Mouse (Mus musculus) lung, postnatal 4 days (tissue): ENCODE results near the gene Nog.

ENCODE experiments used
- DNase-seq, 2 experiments: peaks; one replicate each; pipeline ENCODE4 v3.0.0; 2021

Gene Nog

DNA sequence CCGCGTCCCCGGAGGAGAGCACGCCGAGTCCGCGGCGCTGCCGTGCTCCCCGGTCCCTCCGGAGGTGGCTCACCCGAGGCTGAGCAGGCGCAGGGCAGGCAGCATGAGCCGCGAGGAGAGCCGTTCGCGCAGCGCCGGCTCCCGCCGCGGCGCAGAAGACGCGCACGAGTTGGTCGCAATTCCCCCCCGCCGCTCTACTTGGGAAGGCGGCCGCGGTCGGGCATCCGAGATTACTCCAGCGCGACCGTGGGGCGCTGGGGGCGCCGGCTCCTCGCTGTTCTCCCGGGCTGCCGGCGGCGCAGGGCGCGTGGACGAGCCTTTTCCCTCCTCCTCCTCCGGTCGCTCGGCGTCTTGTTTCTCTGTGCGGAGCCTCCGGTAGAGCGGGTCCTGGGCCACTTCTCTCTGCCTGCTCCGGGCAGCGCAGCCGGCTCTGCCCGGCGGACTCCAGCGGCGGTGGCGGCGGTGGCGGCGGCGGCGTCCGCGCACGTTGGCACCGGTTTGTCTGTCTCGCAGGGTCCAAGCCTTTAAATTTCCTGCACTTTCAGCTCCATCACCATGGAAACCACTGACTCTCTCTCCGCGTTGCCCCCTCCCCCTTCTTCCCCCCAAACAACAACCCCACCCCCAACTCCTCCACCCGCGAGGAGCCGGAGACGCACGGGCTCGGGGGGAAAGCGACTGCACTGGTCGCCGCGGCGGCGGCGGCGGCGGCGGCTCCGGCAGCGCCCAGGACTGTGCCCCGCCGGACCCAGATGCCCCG, at the start of gene Nog:
TSS of gene Nog (minus strand) at position 277 of the 760 bp plus-strand sequence.
- DNase-seq, result peak; percentile 52 to 65

DNA sequence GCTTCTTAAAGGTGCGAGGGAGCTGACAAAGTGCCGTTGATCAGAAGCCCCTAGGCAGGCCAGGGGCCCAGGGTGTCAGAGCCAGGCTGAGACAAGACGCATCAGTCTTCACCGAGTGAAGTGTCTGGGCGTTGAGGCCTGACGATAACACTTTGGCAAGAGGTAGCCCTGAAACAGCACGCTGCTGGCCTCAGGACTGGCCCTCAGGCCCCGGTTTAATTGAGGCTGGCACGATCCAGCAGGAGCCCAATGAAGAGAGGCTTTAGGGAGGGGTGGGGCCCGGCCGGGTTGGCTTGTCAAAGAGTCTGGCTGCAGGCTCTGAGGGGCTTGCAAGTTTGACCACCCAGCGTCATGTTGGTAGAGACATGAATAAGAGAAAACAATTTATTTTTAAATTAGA, 38.1 kb upstream of the Nog start:
- no peak for DNase-seq

DNA sequence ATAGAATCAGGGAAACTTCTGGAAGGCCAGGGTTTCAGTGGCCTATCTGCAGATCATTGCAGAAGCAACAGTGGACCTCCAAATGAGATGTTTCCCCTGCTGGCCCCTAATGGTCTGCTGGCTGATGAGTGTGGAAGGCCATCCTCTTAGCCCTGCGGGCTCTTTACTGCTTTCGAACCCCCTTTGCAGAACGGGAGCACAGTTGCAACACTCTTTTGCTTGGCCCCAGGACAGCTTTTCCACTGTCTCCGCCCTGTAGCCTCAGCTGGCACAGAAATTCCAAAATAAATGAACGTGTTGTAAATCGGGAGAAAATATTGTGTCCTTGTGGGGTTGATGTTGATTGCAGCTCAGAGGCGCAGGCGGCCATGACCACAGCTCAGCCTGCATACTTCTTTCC, 37.7 kb upstream of the Nog start:
- DNase-seq, result peak in 1 of 2 experiments; percentile 42

DNA sequence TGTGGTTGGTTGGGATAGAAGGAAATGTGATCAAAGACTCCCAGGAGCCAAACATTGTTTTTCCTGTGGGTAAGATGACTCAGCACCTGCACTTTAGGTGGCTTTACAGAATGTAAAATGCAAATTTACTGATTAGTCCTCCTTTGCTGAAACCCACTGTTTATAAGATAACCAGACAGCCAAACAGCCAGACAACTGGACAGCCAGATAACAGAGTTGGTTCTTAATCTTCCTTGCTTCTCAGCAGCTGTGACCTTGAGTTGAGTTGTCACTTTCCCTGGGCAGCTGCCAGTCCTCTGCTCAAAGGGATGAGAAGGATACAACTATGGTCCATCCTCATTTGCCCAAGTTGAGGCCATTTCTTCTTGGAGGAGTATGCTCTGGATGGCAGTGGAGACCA, 35.8 kb upstream of the Nog start:
- DNase-seq, result no peak

DNA sequence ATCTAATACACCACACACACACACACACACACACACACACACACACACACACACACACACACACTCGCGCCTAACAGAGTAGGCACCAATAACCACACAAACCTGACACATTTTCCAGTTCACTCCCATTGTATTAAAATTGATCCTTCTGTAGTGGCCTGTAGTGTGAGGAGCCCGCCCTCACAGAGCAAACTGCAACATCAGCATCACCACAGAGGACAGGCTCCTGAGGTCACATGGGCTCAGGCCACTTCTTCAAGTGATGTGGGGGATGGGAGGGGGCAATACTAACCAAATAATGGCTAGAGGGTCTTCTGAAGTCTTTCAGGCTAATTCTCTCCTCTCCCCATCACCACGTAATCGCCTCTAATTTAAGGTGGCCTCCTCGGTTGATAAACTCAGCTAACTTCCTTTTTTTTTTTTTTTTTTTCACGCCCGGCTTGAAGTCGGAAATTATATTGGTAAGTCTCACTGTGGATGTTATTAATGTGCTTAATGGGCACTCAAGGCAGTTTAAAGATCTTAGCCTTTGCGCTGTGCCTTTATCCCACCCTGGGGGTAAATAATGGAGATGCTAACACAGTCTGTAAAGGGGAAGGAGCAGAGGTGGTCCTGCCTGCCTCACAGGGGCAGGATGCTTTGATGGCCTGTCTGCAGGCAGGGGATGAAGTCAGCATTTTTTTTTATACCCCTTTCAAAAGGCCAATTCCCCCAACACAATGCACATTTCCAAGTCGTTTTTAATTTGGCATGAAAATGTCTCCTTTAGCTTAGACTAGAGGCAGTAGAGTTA, 25.2 kb upstream of the Nog start:
- no peak for DNase-seq

DNA sequence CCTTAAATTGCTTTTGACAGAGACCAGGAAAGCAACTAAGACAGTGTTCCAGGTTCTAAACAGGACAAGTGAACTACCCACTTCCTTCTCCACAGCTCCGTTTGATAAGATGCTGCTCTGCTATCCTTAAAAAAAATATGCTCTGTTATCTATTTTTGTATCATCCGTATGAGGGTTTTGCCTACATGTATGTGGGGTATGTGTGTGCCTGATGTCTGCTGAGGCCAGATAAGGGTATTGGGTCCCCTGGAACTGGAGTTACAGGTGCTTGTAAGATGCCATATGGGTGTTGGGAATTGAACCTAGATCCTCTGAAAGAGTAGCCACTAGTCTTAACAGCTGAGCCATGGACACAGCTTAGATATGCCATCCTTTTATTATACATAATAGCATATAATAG, 19.6 kb upstream of the Nog start:
- no peak for DNase-seq

DNA sequence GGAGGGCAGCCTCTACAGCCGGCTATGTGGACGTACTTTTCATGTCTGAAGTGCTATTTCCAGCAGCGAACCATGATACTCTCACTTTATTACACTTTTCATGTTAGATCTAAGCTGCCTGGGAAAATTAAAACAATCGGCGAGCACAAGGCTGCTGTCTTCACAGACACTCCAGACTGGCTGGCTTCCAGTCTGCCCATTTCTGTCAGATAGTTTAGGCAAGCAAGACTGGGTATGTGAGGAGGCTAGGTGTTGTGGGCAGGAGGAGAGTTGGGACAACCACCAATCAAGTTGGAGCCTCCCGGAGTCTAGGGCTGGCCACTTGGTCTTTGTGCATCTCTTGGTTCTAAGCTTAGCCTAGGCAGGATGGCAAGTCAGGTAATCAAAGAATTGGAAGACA, 17.5 kb upstream of the Nog start:
- no peak for DNase-seq

DNA sequence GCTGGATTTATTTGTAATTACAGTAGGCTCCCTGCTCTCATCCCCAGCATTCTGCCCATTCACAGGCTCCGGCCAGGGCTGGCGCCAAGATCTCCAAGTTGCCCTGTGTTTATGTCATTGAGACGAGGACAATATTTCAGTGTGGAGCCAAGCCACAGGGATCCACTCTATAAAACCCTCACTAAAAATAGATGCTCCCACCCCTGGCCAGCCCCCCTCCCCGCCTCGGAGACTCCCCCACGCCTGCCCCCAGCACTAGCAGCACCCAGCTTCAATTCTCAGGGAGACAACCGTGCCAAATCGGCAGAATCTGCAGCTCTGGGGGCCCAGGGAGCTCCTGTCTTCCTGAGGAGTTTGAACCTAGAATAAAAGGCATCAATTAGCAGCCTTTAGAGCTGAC, 16.2 kb upstream of the Nog start:
- DNase-seq, result peak in 1 of 2 experiments; percentile 36

DNA sequence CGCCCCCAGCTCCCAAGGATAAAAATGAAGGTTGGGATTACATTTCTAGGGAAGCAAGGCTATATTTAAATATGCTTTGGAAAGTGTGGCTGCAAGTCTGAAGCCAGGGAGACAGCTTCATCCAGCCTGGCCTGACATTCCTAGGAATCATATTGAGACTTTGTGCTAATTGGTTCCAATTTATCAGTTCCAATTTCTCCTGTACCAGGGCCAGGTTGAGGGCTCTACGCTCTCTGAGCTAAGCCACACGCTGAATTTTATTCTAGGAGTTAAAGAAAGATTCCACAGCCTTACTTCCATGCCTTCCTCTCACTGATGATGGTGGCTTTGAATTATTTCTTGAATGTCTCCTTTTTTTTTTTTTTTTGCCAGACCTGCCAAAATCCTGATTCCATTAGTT, 15.6 kb upstream of the Nog start:
- no peak for DNase-seq

DNA sequence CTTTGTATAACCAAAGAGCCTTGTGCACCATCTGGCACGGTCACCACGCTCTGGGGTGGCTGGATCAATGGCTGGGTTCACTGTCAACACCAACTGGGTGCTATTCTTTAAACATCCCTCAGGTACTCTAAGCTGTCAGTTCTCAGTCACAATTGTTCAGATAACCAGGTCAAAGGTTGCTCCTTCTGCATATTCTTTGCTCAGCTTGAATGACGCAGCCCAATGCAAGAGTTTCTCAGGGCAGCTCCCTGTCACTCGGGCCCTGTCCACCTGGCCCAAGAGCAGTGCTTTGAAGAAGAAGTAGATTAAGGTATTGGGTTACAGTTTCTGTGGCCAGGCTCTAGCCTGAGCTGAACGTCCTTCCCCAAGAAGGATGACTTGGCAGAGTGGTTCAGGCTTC, 12.2 kb upstream of the Nog start:
- DNase-seq, result no peak

DNA sequence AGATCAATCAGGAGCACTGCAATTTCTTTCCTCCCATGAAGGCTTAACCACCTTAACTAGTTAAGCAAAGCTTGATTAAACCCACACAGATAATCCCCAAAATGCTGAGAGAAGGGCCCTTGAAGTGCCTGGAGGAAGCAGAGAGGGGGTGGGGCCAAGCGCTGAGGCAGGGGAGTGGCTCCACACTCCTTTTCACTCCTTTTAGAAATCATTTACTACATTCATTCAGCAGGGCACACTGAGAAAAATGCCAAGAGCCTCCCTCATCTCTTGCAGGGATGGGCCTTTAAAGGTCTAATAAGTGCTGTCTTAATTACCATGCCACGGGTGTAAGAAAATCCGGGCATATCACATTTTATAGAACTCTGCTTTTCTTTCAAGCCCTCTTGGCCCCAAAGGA, 10.2 kb upstream of the Nog start:
- peak in 1 of 2 experiments; percentile 25 for DNase-seq

DNA sequence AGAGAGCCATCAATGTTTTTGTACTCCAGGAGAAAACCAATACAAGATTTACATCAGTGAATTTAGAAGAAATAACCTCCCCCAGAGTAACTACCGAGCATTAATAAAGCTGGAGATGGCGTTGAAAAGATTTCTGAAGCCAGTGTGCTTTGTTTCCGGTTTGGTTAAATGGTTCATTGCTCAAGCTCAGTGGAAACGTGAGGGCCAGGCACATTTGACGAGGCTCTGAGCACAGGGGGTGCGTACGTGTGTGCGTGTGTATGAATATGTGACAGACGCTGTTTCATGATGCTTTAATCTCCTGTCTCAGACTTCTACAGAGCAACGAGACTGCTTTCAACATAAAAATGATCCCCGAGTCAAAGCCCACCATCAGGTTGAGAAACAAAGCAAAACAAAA, 8.1 kb upstream of the Nog start:
- no peak for DNase-seq

DNA sequence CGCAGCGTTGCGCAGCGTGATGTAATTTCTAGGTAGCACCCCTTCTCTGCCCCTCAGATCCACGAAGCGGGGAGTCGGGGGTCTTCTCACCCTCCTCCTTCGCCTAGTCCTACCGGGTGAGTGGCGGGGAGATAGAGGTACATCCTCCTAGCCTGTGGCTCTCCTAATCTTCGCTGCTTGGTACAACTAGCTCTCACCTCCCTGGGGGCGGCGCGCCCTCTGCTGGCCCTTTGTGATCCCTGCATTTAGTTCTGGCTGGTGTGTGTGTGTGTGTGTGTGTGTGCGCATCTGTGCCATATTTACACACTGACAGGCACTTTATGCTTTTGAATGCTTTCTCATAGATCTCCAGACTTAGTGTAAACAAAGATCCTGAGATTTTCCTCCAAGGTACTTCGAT, 1.3 kb upstream of the Nog start:
- peak; percentile 87 to 88 for DNase-seq

DNA sequence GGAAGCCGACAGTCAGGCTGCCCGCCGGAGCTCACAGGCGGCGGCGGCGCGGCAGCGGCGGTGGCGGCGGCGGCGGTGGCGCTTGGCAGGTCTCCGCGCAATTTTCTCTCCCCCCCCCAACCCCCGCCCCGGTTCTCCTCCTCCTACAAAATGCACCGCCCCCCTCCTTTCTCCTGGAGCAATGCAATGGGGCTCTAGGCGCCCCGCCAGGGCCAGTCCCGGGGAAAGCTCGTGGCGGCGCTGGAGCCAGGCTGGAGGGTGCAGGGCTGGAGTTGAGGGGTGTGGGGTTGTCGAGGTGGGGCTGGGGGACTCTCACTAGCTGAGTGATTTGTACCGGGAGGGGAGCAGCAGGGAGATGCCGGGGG, 666 bp upstream of the Nog start:
- DNase-seq, result peak; percentile 67 to 79

DNA sequence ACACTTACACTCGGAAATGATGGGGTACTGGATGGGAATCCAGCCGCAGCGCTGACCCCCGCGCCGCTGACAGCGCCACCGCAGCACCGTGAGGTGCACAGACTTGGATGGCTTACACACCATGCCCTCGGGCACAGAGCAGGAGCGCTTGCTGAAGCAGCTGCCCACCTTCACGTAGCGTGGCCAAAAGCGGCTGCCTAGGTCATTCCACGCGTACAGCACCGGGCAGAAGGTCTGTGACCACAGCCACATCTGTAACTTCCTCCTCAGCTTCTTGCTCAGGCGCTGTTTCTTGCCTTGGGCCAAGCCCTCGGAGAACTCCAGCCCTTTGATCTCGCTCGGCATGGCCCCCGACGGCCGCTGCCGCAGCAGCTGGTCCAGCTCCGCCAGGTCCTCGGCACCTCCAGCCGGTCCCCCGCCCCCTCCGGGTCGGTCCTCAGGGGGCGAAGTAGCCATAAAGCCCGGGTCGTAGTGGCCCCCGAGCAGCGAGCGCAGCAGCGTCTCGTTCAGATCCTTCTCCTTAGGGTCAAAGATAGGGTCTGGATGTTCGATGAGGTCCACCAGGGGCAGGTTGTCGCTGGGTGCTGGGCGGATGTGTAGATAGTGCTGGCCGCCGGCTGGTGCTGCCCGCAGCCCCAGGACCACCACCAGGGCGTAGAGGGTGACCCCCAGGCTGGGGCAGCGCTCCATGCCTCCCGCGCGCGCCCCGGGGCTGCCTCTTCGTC, 639 bp downstream of the Nog start:
- peak; percentile 19 to 43 for DNase-seq

DNA sequence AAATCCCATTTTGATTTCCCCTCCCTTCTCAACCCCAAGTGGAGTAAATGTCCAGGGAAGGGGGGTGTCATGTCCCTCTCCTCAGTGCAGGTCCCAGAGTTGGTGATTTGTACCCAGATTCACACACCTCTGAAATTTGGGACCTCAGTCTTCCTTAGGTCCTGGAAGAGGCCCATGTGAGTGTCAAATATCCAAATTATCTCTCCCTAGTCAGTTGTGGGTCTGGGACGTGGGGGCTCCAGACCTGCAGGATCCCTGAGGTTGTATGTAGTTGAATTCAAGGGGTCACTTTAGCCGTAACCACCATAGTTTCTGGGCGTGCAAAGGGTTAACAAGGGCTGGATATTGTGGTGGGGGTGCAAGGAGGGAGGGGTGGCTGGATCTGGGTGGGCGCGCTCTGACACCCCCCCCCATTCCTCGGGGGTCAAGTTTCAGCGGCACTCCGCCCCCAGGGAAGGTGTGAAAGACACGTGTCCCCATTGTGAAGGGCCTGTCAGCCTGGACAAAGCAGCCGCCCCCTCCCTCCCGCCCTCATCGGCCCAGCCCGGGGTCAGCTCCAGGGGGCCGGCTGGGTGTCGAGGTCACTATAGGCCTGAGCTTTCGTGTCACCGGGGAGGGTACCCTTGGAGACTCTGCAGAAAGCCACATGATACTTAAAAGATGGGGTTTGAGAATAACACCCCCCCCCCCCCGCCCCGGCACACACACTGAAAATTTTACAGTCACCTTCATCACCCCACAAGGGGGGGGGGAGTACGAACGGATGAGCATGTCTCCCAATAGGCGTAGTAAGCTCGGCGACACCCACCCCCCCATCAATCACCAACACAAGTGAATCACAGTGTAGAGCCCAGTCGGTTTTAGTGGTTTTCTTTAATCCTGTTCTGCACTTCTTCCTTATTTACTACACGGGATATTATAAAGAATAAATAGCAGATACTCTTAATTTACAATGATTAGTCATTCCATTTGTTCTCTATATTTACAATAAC, 2.1 kb downstream of the Nog start:
- DNase-seq, result no peak

DNA sequence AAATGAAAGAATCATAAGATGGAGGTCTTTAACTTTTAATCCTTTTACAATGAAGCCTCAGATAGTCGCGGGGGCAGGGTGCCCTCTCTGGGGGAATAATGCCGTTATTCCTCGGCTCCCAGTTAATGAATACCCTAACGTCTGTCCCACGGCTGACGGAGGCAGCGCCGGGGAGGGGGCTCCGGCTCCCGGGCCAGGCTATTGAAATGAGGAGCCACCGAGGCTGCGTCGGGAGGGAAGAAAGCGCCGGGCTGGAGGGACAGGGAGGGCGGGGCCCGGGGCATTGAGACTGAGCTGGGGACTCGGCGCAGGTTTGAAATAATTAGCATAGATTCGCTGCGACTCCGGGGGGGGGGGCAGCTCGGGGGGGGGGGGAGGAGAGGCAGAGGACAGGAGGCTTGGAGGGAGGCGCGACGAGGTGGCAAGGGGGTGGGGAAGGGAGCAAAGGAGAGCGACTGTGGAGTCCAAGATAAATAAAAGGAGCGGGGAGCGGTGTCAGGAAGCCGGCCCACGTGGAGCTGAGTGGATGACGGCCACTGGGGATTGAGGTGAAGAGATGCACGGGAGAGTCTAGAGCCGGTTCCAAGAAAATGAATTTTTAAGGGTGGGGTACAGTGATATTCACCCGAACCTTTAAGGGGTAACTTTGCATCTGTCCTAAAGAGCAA, 2.9 kb downstream of the Nog start:
- DNase-seq, result peak; percentile 33 to 42

DNA sequence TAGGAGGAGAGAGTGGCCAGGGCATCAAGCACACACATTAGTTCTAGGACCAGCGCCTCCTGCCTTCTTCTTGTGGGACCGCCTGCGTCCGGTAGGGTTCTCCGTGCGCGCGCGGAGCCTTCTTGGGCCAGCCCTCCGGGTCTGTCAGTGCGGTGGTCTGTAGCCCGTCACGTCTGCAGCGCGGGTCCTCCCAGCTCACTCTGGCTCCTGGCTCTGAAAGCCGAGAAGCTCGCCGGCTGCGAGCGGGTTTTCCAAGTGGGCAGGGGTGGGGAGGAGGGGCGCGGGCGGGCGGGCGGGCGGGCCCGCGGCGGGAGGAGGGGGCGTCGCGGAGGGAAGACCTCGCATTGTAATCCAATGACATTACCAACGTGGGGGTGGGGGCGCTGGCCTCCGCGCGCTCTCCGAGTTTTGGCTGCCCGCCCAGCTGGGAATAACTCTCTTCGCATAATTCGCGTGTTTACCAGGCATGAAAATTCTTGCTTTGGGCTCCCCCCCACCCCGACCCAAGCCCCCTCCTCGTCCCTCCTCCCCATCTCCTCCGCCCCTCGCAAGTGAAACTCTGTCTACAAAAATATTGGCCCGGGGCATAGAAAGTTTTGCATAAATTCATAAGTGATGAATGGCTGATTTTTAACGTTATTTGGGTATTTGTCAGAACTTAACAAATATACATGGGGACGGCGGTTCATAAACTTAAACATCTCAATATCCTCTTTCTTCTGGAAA, 3.7 kb downstream of the Nog start:
- peak; percentile 64 to 76 for DNase-seq

DNA sequence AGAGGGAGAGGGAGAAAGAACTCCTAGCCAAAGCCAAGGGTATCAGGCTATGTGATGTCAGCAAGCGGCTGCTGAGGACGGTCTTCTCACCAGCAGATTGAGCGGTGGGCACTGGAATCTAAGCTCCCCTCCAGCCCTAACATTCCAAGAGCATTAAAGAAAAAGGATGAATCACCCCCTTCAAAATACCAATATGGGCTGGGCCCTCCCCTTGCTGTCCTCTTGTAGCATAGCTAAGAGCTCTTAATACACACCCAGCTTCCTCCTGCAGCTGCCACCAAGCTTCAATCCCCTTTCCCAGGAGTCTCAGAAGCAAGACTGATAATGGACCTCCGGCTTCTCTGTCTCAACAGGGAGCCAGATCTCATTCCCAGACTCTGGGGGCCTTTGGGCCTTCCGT, 4.6 kb downstream of the Nog start:
- no peak for DNase-seq

DNA sequence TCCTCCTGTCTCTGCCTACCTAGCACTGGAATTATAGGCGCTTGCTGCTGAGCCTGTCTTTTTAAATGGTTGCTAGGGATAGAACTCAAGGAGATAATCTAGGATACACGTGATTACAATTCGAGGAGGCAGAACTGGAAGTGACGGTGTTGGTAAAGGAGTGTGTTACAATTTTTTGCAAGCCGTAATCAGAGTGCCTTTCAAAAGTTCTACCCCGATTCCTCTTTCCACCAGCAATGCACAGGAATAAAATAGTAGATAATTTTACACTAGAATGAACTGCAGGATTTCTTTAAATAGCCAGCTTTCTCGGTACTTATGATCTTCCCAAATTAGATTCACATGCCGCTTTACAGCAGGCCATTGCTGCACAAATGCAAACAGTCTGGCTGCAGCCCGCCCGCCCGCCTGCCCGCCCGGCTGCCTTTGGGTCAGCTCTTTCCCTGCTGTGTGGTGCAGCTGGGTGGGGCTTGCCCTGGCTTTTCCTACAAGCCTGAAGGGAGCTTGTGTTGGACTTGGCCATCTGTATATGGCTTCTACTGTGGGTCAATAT, 32.2 kb downstream of the Nog start:
- DNase-seq, result no peak

DNA sequence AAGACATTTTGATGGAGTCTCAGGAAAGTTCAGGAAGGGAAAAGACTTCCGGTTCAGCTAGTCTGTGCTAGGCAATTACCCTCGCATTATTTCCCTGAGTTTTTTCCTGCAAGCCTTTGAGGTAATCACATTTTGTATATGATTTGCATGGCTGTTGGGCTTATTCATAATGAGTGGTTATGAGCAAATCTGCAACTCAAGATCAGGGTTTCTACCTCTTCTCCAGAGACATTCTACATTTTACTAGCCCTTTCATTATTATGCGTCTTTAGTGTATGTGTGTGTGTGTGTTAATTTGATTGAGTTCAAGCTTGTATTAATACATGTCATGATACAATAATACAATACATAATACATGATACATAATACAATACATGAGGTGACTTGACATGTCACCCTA, 34.6 kb downstream of the Nog start:
- no peak for DNase-seq
